Mouse (Mus musculus): ENCODE measurements around the gene Ttyh3. TPM values are rescaled to one million over a fixed set of nuclear protein-coding genes. Genes with fewer than 3 reads are reported as not detected.

Gene Ttyh3
- polyA plus RNA-seq, 1 experiment from 2014 or later, result 51.4 TPM

- ATAC-seq (ENCODE audit: insufficient number of reproducible peaks, low FRiP score, low TSS enrichment, low read depth) (0 out of 2 replicates have a peak, but pooled peaks have one; percentile 15), DNase-seq (ENCODE audit: low spot score) (peak; percentile 67)
- Histone ChIP-seq H3K27ac (replicated peaks; ENCODE audit: low read depth, low read length) (peak overlapping the region; percentile 77), H3K9ac (ENCODE audit: low read length) (peak overlapping the region; percentile 97), H3K4me2 (ENCODE audit: low read depth, severe bottlenecking) (peak overlapping the region; percentile 73), H3K9me3 (ENCODE audit: control insufficient read depth, low read length) (no peaks in the 10 kb centered on the region), H3K36me3 (ENCODE audit: control insufficient read depth, insufficient read depth, low read length) (peaks cover 10% of the 10 kb centered on the region), H3K4me3 (ENCODE audit: low read depth, low read length) (peak overlapping the region; percentile 95), H3K27me3 (ENCODE audit: control insufficient read depth, insufficient read depth, low read length) (no peaks in the 10 kb centered on the region), H3K4me1 (ENCODE audit: control insufficient read depth, insufficient read depth, low read length) (peaks cover 17% of the 10 kb centered on the region)
- 8% methylated on average over 13 of the region's 13 CpGs for WGBS
These were observed 861 bp downstream of the Ttyh3 start for GRCm38 (mm10) chr5:140647821-140648518.

- peak overlapping the region; percentile 97 for H3K9ac ChIP-seq (ENCODE audit: low read length)
- H3K36me3 ChIP-seq (ENCODE audit: control insufficient read depth, insufficient read depth, low read length), result peaks cover 10% of the 10 kb centered on the region
- WGBS, result 75% methylated on average over 13 of the region's 13 CpGs
- H3K9me3 ChIP-seq (ENCODE audit: control insufficient read depth, low read length), result no peaks in the 10 kb centered on the region
- no peak for ATAC-seq (ENCODE audit: insufficient number of reproducible peaks, low FRiP score, low TSS enrichment, low read depth)
- H3K4me2 ChIP-seq (ENCODE audit: low read depth, severe bottlenecking), result peak overlapping the region; percentile 73
- H3K27ac ChIP-seq (replicated peaks; ENCODE audit: low read depth, low read length), result no peak overlapping the region
- no peaks in the 10 kb centered on the region for H3K27me3 ChIP-seq (ENCODE audit: control insufficient read depth, insufficient read depth, low read length)
- peak overlapping the region; percentile 95 for H3K4me3 ChIP-seq (ENCODE audit: low read depth, low read length)
- peaks cover 24% of the 10 kb centered on the region for H3K4me1 ChIP-seq (ENCODE audit: control insufficient read depth, insufficient read depth, low read length)
- DNase-seq (ENCODE audit: low spot score), result no peak
These were observed 1.6 kb downstream of the Ttyh3 start for GRCm38 (mm10) chr5:140647031-140647760.

GRCm38 (mm10) chr5:140646171-140646570 lies 2.7 kb downstream of the Ttyh3 start:
- no peak overlapping the region for H3K4me2 ChIP-seq (ENCODE audit: low read depth, severe bottlenecking)
- H3K9ac ChIP-seq (ENCODE audit: low read length), result no peak overlapping the region
- peaks cover 35% of the 10 kb centered on the region for H3K4me1 ChIP-seq (ENCODE audit: control insufficient read depth, insufficient read depth, low read length)
- no peak overlapping the region for H3K4me3 ChIP-seq (ENCODE audit: low read depth, low read length)
- H3K27ac ChIP-seq (replicated peaks; ENCODE audit: low read depth, low read length), result no peak overlapping the region
- H3K9me3 ChIP-seq (ENCODE audit: control insufficient read depth, low read length), result no peaks in the 10 kb centered on the region
- peaks cover 10% of the 10 kb centered on the region for H3K36me3 ChIP-seq (ENCODE audit: control insufficient read depth, insufficient read depth, low read length)
- WGBS, result 91% methylated on average over 6 of the region's 6 CpGs
- no peak for DNase-seq (ENCODE audit: low spot score)
- H3K27me3 ChIP-seq (ENCODE audit: control insufficient read depth, insufficient read depth, low read length), result no peaks in the 10 kb centered on the region
- no peak for ATAC-seq (ENCODE audit: insufficient number of reproducible peaks, low FRiP score, low TSS enrichment, low read depth)

GRCm38 (mm10) chr5:140645454-140645853 lies 3.4 kb downstream of the Ttyh3 start:
- Histone ChIP-seq H3K4me1 (ENCODE audit: control insufficient read depth, insufficient read depth, low read length) (peaks cover 38% of the 10 kb centered on the region), H3K4me2 (ENCODE audit: low read depth, severe bottlenecking) (no peak overlapping the region), H3K9me3 (ENCODE audit: control insufficient read depth, low read length) (no peaks in the 10 kb centered on the region), H3K27me3 (ENCODE audit: control insufficient read depth, insufficient read depth, low read length) (no peaks in the 10 kb centered on the region), H3K36me3 (ENCODE audit: control insufficient read depth, insufficient read depth, low read length) (peaks cover 10% of the 10 kb centered on the region), H3K9ac (ENCODE audit: low read length) (no peak overlapping the region), H3K4me3 (ENCODE audit: low read depth, low read length) (no peak overlapping the region), H3K27ac (replicated peaks; ENCODE audit: low read depth, low read length) (no peak overlapping the region)
- 94% methylated on average over 4 of the region's 4 CpGs for WGBS
- ATAC-seq (ENCODE audit: insufficient number of reproducible peaks, low FRiP score, low TSS enrichment, low read depth) (no peak), DNase-seq (ENCODE audit: low spot score) (no peak)

GRCm38 (mm10) chr5:140644702-140645201 lies 4.1 kb downstream of the Ttyh3 start:
- no peak overlapping the region for H3K27ac ChIP-seq (replicated peaks; ENCODE audit: low read depth, low read length)
- no peak for DNase-seq (ENCODE audit: low spot score)
- H3K4me3 ChIP-seq (ENCODE audit: low read depth, low read length), result no peak overlapping the region
- ATAC-seq (ENCODE audit: insufficient number of reproducible peaks, low FRiP score, low TSS enrichment, low read depth), result no peak
- no peak overlapping the region for H3K9ac ChIP-seq (ENCODE audit: low read length)
- 93% methylated on average over 15 of the region's 15 CpGs for WGBS
- peaks cover 38% of the 10 kb centered on the region for H3K4me1 ChIP-seq (ENCODE audit: control insufficient read depth, insufficient read depth, low read length)
- no peaks in the 10 kb centered on the region for H3K9me3 ChIP-seq (ENCODE audit: control insufficient read depth, low read length)
- H3K27me3 ChIP-seq (ENCODE audit: control insufficient read depth, insufficient read depth, low read length), result no peaks in the 10 kb centered on the region
- peaks cover 14% of the 10 kb centered on the region for H3K36me3 ChIP-seq (ENCODE audit: control insufficient read depth, insufficient read depth, low read length)
- no peak overlapping the region for H3K4me2 ChIP-seq (ENCODE audit: low read depth, severe bottlenecking)

- Histone ChIP-seq H3K9me3 (ENCODE audit: control insufficient read depth, low read length) (no peaks in the 10 kb centered on the region), H3K4me1 (ENCODE audit: control insufficient read depth, insufficient read depth, low read length) (peaks cover 38% of the 10 kb centered on the region), H3K36me3 (ENCODE audit: control insufficient read depth, insufficient read depth, low read length) (peaks cover 14% of the 10 kb centered on the region), H3K27ac (replicated peaks; ENCODE audit: low read depth, low read length) (no peak overlapping the region), H3K4me3 (ENCODE audit: low read depth, low read length) (no peak overlapping the region), H3K9ac (ENCODE audit: low read length) (no peak overlapping the region), H3K27me3 (ENCODE audit: control insufficient read depth, insufficient read depth, low read length) (no peaks in the 10 kb centered on the region), H3K4me2 (ENCODE audit: low read depth, severe bottlenecking) (no peak overlapping the region)
- ATAC-seq (ENCODE audit: insufficient number of reproducible peaks, low FRiP score, low TSS enrichment, low read depth) (no peak), DNase-seq (ENCODE audit: low spot score) (no peak)
- WGBS, result 90% methylated on average over 6 of the region's 6 CpGs
These were observed 4.6 kb downstream of the Ttyh3 start for GRCm38 (mm10) chr5:140644263-140644662.

GRCm38 (mm10) chr5:140642076-140642475 lies 6.8 kb downstream of the Ttyh3 start:
- ATAC-seq (ENCODE audit: insufficient number of reproducible peaks, low FRiP score, low TSS enrichment, low read depth) (no peak), DNase-seq (ENCODE audit: low spot score) (no peak)
- Histone ChIP-seq H3K27ac (replicated peaks; ENCODE audit: low read depth, low read length) (peak overlapping the region; percentile 39), H3K4me1 (ENCODE audit: control insufficient read depth, insufficient read depth, low read length) (peaks cover 33% of the 10 kb centered on the region), H3K4me2 (ENCODE audit: low read depth, severe bottlenecking) (peak overlapping the region; percentile 22; the same call in 1 of the 2 replicates), H3K9me3 (ENCODE audit: control insufficient read depth, low read length) (no peaks in the 10 kb centered on the region), H3K36me3 (ENCODE audit: control insufficient read depth, insufficient read depth, low read length) (peaks cover 25% of the 10 kb centered on the region), H3K27me3 (ENCODE audit: control insufficient read depth, insufficient read depth, low read length) (no peaks in the 10 kb centered on the region), H3K4me3 (ENCODE audit: low read depth, low read length) (no peak overlapping the region), H3K9ac (ENCODE audit: low read length) (no peak overlapping the region)
- 62% methylated on average over 3 of the region's 3 CpGs for WGBS

GRCm38 (mm10) chr5:140641254-140641928 lies 7.4 kb downstream of the Ttyh3 start:
- H3K4me2 ChIP-seq (ENCODE audit: low read depth, severe bottlenecking), result peak overlapping the region; percentile 22
- no peaks in the 10 kb centered on the region for H3K27me3 ChIP-seq (ENCODE audit: control insufficient read depth, insufficient read depth, low read length)
- H3K9me3 ChIP-seq (ENCODE audit: control insufficient read depth, low read length), result no peaks in the 10 kb centered on the region
- 26% methylated on average over 10 of the region's 10 CpGs for WGBS
- ATAC-seq (ENCODE audit: insufficient number of reproducible peaks, low FRiP score, low TSS enrichment, low read depth) (peak; percentile 45), DNase-seq (ENCODE audit: low spot score) (peak; percentile 65)
- H3K4me3 ChIP-seq (ENCODE audit: low read depth, low read length), result no peak overlapping the region
- peak overlapping the region; percentile 43; the same call in 1 of the 2 replicates for H3K27ac ChIP-seq (replicated peaks; ENCODE audit: low read depth, low read length)
- H3K9ac ChIP-seq (ENCODE audit: low read length), result no peak overlapping the region
- H3K4me1 ChIP-seq (ENCODE audit: control insufficient read depth, insufficient read depth, low read length), result peaks cover 26% of the 10 kb centered on the region
- H3K36me3 ChIP-seq (ENCODE audit: control insufficient read depth, insufficient read depth, low read length), result peaks cover 25% of the 10 kb centered on the region
